Mouse (Mus musculus) thymus, adult 2 months (tissue): ENCODE results near the gene Cdk9. TPM values are rescaled to one million over a fixed set of nuclear protein-coding genes. Genes with fewer than 3 reads are reported as not detected.

Source experiments
- DNase-seq: peaks from one replicate; pipeline ENCODE4 v3.0.0; 2021
- H3K27ac ChIP-seq: fragments of 200-500 bp; 2 replicates; pipeline ENCODE4 v1.5.1; 2012; ENCODE audit warnings: low read length, control low read depth; ENCODE audit not compliant: control insufficient read depth, insufficient read depth
- H3K27me3 ChIP-seq: fragments of 200-500 bp; 2 replicates; pipeline ENCODE4 v1.6.1; 2012; ENCODE audit warnings: mild to moderate bottlenecking, low read length, moderate library complexity, mixed read lengths; ENCODE audit not compliant: control insufficient read depth, insufficient read depth
- H3K36me3 ChIP-seq: fragments of 200-500 bp; 2 replicates; pipeline ENCODE4 v1.6.1; 2012; ENCODE audit warnings: mild to moderate bottlenecking, low read length, moderate library complexity; ENCODE audit not compliant: control insufficient read depth, insufficient read depth
- H3K4me1 ChIP-seq: fragments of 200-500 bp; replicated peaks from 2 replicates; pipeline ENCODE4 v1.6.1; 2012; ENCODE audit warnings: low read length; ENCODE audit not compliant: control insufficient read depth, insufficient read depth
- H3K4me3 ChIP-seq: fragments of 200-500 bp; 2 replicates; pipeline ENCODE4 v1.5.1; 2012; ENCODE audit warnings: mild to moderate bottlenecking, low read length, control low read depth, moderate library complexity; ENCODE audit not compliant: control insufficient read depth, insufficient read depth
- CTCF ChIP-seq: fragments of 200-500 bp; IDR thresholded peaks from 2 replicates; pipeline ENCODE4 v1.5.1; 2012; ENCODE audit warnings: mild to moderate bottlenecking, control low read depth, low read length, moderate library complexity, borderline replicate concordance; ENCODE audit not compliant: control insufficient read depth, poor library complexity, insufficient read depth; ENCODE audit errors: extremely low read depth
- POLR2A ChIP-seq: fragments of 200-500 bp; IDR thresholded peaks from 2 replicates; pipeline ENCODE4 v1.6.1; 2012; ENCODE audit warnings: mild to moderate bottlenecking, low read length, control low read depth, moderate library complexity; ENCODE audit not compliant: control insufficient read depth, poor library complexity, insufficient read depth; ENCODE audit errors: extremely low read depth
- WGBS: fragments of 180-500 bp; shearing (Covaris S2); methylation state at CpG from one replicate; pipeline ENCODE4 v1.1.7; 2018; 5-methylcytosine and 5-hydroxymethylcytosine counted together
- polyA plus RNA-seq: library from polyadenylated mRNA; depleted of rRNA; stranded (reverse); fragments of >200 nt; gene quantifications from 2 replicates; pipeline ENCODE4 v1.2.3, GENCODE M21; 2012; rRNA removed

Cdk9 gene
- polyA plus RNA-seq, 1 experiment: 239 TPM

DNA sequence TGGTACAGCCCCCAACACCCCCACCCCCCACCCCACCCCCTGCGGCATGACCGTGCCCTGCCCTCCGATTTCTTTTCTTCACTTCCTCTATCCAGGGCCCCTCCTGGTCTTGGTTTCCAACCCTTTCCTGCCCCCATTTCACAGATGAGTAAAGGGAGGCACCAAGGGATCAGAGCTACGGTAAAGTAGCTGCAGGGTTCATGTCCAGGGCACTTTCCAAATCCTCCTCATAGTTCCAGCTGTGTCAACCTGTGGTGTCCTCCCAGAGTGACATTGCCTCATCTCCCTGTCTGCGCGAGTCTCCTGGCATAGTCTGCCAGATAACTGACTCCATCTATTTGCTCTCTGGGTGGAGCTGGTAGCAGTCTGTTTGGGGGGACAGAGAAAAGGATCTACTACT lies 47.0 kb downstream of the Cdk9 start:
- 89% methylated on average over 6 of the region's 6 CpGs for WGBS
- Histone ChIP-seq H3K27ac (no peak overlapping the region), H3K4me3 (no peak overlapping the region), H3K36me3 (no peaks in the 10 kb centered on the region), H3K4me1 (no peaks in the 10 kb centered on the region), H3K27me3 (no peaks in the 10 kb centered on the region)
- TF ChIP-seq CTCF (no peak), POLR2A (no peak)
- DNase-seq: no peak

DNA sequence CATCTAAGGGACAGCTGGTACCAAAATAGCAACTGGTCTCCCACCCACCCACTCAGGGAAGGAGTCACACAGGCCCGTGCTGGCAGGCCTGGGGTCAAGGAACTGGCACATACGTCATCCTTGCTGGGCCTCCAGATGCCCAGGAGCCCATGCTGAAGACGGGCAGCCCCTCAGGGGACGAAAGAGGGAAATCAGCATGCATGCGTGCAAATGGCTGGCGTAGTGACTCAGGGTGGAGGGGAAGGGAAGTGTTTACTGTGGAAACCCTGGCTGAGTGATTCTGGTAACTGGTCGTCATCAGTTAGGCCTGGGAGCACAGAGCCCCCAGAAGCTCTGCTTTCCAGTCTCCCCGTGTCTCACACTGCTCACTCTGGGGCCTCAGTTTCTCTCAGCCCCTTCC lies 47.5 kb downstream of the Cdk9 start:
- Histone ChIP-seq H3K4me3 (no peak overlapping the region), H3K27me3 (no peaks in the 10 kb centered on the region)

DNA sequence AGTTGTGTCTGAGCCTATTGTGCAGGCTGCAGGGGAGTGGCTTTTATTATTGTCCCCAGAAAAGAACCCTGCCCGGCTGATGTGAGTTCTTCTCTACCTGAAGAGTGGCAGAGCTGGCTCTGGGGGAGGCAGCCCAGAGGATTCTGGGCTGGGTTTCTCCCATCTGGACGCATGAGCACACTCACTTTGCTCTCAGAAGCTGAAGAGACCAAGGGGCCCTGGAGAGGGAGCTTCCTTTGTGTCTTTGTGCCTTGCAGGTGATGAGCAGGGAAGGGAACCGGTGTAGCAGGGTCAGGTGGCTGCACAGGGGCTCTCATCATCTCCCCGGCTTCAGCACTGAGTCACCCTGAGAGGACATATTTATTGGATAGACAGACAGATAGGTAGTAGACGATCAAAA lies 50.6 kb downstream of the Cdk9 start:
- Histone ChIP-seq H3K4me3 (no peak overlapping the region), H3K27me3 (no peaks in the 10 kb centered on the region), H3K27ac (no peak overlapping the region), H3K36me3 (no peaks in the 10 kb centered on the region), H3K4me1 (no peaks in the 10 kb centered on the region)
- no peak for DNase-seq
- WGBS: 71% methylated on average over 5 of the region's 5 CpGs
- no peak for TF ChIP-seq POLR2A
- no peak for TF ChIP-seq CTCF

More for the DNA sequence above, 47.5 kb downstream of the Cdk9 start:
- DNase-seq: no peak
- no peaks in the 10 kb centered on the region for H3K4me1 ChIP-seq
- 94% methylated on average over 8 of the region's 8 CpGs for WGBS
- H3K27ac ChIP-seq: no peak overlapping the region
- no peak for TF ChIP-seq POLR2A
- H3K36me3 ChIP-seq: no peaks in the 10 kb centered on the region

DNA sequence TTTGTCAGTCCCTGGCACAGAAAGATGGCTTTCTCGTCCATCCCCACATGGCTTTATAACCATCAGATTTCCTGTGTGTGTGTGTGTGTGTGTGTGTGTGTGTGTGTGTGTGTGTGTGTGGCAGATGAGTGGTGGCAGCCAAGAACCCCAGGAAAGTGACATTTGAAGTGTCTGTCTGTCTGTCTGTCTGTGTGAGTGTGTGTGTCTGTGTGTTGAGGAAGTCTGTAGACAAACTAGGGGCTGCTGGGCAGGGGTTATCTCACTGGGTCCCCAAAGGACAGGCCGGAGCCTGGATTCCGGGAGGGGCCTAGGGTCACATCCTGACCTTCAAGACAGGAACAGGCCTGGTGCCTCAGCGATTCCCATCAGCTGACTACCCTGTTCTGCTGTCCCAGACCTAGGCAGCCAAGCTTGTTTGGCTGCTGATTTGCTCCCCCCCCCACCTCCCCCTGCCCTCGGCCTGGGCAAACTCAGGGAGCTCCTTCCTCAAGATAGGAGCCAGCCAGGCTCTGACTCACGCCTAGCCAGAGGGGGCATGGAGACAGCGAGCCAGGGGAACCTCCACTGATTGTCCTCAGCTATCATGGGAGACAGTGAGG lies 51.3 kb downstream of the Cdk9 start:
- no peaks in the 10 kb centered on the region for H3K27me3 ChIP-seq
- no peaks in the 10 kb centered on the region for H3K36me3 ChIP-seq
- 79% methylated on average over 7 of the region's 7 CpGs for WGBS
- no peak overlapping the region for H3K4me3 ChIP-seq
- DNase-seq: no peak
- H3K4me1 ChIP-seq: no peaks in the 10 kb centered on the region
- H3K27ac ChIP-seq: no peak overlapping the region
- TF ChIP-seq POLR2A: no peak
- TF ChIP-seq CTCF: no peak

DNA sequence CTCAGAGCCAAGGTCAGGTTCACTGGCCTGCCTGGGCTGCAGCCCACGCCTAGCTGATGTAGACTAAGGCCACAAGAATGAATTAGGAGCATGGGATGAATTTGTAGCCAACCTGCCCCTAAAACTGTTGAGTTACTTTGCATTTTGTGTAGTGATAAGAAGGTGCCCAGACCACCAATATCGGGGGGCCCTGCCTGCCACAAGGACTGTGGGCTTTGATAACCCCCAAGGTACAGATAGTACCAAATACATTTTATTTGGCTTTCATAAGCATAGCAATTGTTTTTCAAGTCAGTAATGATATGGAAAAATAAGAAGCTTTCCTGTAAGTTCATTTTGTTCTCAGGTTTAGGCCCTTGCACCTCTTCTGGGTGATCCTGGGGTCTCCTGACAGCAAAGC lies 54.0 kb downstream of the Cdk9 start:
- no peaks in the 10 kb centered on the region for H3K27me3 ChIP-seq
- H3K27ac ChIP-seq: no peak overlapping the region
- H3K36me3 ChIP-seq: no peaks in the 10 kb centered on the region
- WGBS: 97% methylated on average over 2 of the region's 2 CpGs
- no peak for DNase-seq
- 0 out of 2 replicates have a peak, but pooled peaks cover 9% of the 10 kb centered on the region for H3K4me1 ChIP-seq
- TF ChIP-seq CTCF (no peak), POLR2A (no peak)
- H3K4me3 ChIP-seq: no peak overlapping the region

DNA sequence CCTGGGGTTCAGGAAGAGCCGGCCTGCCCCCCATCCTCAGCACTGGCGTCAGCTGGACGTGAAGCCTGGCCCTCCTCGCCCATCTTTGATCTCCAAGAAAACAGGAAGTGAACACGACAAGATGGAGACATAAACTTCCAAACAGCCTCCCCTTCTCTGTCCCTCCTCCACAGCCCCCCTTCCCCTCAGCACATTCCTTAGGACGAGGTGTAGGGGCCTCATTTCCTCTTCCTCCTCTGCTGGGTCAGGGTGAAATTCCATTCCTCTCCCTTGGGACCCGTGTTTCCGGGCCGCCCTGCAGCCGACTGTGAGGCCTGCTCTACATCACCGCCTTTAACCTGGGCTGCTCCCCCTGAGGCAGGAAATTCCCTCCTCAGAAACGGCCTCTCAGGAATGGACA lies 57.0 kb downstream of the Cdk9 start:
- no peaks in the 10 kb centered on the region for H3K36me3 ChIP-seq
- no peaks in the 10 kb centered on the region for H3K27me3 ChIP-seq
- TF ChIP-seq CTCF (no peak), POLR2A (no peak)
- no peak overlapping the region for H3K27ac ChIP-seq
- no peak for DNase-seq
- H3K4me3 ChIP-seq: no peak overlapping the region
- H3K4me1 ChIP-seq: 0 out of 2 replicates have a peak, but pooled peaks cover 9% of the 10 kb centered on the region
- WGBS: 82% methylated on average over 12 of the region's 12 CpGs

Other genes starting within 250 kb of the Cdk9 start
- gene Fam102a, start 177.7 kb downstream of the Cdk9 start, polyA plus RNA-seq: 57.4 and 66.7 TPM in 2 replicates
- gene Dpm2, start 142.2 kb downstream of the Cdk9 start, polyA plus RNA-seq: 158 and 173 TPM in 2 replicates
- 0.92 and 1.1 TPM in 2 replicates for gene Pip5kl1, start 138.3 kb downstream of the Cdk9 start, polyA plus RNA-seq
- not detected in 2 replicates for gene 9430097D07Rik, start 137.4 kb downstream of the Cdk9 start, polyA plus RNA-seq
- gene St6galnac4, start 126.0 kb downstream of the Cdk9 start, polyA plus RNA-seq: 29.3 and 34.1 TPM in 2 replicates
- gene St6galnac6, start 113.4 kb downstream of the Cdk9 start, polyA plus RNA-seq: 18.1 and 25.9 TPM in 2 replicates
- 3.6 and 23.5 TPM in 2 replicates for gene Ak1, start 91.3 kb downstream of the Cdk9 start, polyA plus RNA-seq
- 62.1 and 66.1 TPM in 2 replicates for gene Eng, start 66.5 kb downstream of the Cdk9 start, polyA plus RNA-seq
- gene Fpgs, start 8.9 kb downstream of the Cdk9 start, polyA plus RNA-seq: 61.8 and 65.7 TPM in 2 replicates
- gene Sh2d3c, start 8.0 kb upstream of the Cdk9 start, polyA plus RNA-seq: 104 and 106 TPM in 2 replicates
- gene 6330409D20Rik, start 27.9 kb upstream of the Cdk9 start, polyA plus RNA-seq: 0.20 and 0.27 TPM in 2 replicates
- 169 and 171 TPM in 2 replicates for gene Tor2a, start 44.2 kb upstream of the Cdk9 start, polyA plus RNA-seq
- 1.9 and 2.3 TPM in 2 replicates for gene Ttc16, start 62.6 kb upstream of the Cdk9 start, polyA plus RNA-seq
- gene Ptrh1, start 62.7 kb upstream of the Cdk9 start, polyA plus RNA-seq: 36.5 and 43.4 TPM in 2 replicates
- 0.11 and 0.27 TPM in 2 replicates for gene Cfap157, start 71.4 kb upstream of the Cdk9 start, polyA plus RNA-seq
- 6.6 and 8.3 TPM in 2 replicates for gene Stxbp1, start 134.2 kb upstream of the Cdk9 start, polyA plus RNA-seq
- gene Fam129b, start 163.0 kb upstream of the Cdk9 start, polyA plus RNA-seq: 20.8 and 22.9 TPM in 2 replicates
- 495 and 552 TPM in 2 replicates for gene Rpl12, start 248.5 kb upstream of the Cdk9 start, polyA plus RNA-seq
- 13.7 and 15.3 TPM in 2 replicates for gene Lrsam1, start 248.5 kb upstream of the Cdk9 start, polyA plus RNA-seq